Mouse (Mus musculus) WW6 (cell line): Measurements from ENCODE around the gene Scgb1b7.
"Not testable (repeated sequence)": the region's sequence is repeated elsewhere in the genome, so short reads cannot be mapped to it uniquely, and the experiment has no call there.

Source experiments
- DNase-seq: peaks from one replicate; pipeline ENCODE4 v3.0.0-alpha.2; 2013; ENCODE audit warnings: low read depth, low spot score

Gene Scgb1b7

DNA sequence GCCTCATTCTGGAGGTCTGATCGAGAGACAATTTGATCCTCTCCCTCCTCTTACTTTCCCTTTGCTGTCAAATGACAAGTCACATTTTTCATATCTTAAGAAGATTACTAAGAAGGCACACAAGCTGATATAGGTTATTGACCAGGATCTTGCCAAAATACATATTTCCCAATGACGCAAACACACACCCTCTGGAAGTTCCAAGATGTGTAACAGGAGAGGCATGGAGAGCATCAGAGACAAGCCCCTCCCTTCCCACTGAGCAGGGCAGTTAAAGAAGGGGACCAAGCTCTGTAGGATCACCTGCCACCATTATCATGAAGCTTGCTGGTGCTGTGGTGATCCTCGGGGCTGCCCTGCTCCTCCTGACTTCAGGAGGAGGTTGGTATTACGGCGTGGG lies at the start of gene Scgb1b7:
Gene Scgb1b7 (plus strand): TSS at position 301 of the 400 bp plus-strand sequence.
- not testable (repeated sequence) for DNase-seq

DNA sequence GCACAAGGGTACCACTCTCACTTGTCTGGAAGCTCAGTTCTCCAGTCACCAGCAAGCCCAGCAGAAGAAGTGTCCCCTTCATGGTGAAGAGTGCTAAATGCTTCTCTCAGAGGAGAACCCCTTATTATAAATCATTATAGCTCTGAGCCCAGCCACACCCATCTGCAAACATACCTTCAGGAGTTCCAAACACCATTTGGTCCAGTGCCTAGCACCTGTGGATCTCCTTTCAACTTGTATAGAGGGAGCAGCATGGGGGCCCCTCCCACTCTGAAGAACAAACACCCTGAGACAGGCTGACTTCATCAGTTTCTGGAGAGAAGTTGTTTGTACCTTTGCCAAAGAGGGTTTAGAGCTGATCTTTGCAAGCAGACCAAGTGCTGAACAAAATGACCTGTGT lies 6.8 kb upstream of the Scgb1b7 start, which contains the start of gene Scgb2b7:
Gene Scgb2b7 (minus strand): TSS at position 101 of the 400 bp plus-strand sequence.
- DNase-seq = not testable (repeated sequence)
